Mouse (Mus musculus): ENCODE data around the gene Sesn3. TPM values are rescaled to one million over a fixed set of nuclear protein-coding genes. Genes with fewer than 3 reads are reported as not detected.
A peak's percentile ranks its signal among the peaks of the same experiment; 100 is the strongest.
"Not testable (repeated sequence)": the region's sequence is repeated elsewhere in the genome, so short reads cannot be mapped to it uniquely, and the experiment has no call there.

Sesn3 gene
- polyA plus RNA-seq (2014; fragmentation: Nextera tagmentation; extraction: Ambion mirVana), result 38.6 and 41.2 TPM in 2 replicates

DNA sequence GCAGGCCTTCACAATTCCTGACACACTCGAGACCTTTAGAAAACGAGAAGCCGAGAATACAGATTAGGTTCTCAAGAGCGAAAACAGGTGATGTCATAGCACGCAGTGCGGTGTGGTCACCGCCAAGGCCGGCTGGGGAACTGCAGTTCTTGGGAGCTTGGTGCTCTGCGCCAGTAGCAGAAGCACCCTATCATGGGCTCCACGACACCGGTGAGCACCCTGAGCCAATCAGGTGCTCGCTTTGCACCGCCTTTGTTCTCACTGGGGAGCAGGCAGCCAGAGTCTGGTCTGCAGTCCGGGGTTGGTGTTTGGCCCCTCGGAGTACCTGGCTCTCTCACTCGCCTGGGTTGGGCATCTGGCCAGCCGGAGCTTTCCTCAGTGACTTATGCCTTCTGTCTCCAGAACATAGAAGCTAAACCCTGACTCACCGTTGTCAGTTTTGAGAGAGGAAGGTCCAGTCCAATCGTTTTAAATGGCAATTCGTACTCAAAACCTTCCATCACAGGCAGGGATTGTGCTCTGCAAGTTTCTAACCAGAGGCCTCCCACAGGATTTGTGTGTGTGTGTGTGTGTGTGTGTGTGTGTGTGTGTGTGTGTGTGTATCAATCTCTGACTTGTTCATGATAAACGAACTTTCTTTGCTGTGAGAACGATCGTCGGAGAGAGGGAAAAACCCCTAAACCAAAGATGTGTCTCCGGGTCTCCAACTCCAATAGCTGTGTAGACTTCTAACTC lies at the start of gene Sesn3:
Gene Sesn3, plus strand, starts transcription at position 82 of the 735 bp plus-strand sequence.
- WGBS, result 4% methylated on average over 25 of the region's 25 CpGs
- peak; percentile 47 for ATAC-seq (ENCODE audit: insufficient number of reproducible peaks, insufficient read depth, low FRiP score, low read depth)
- H3K9ac ChIP-seq (replicated peaks; ENCODE audit: low read depth, low read length), result peak within 1 kb of the TSS; percentile 26; the same call in 1 of the 2 replicates
- H3K27me3 ChIP-seq (ENCODE audit: control insufficient read depth, insufficient read depth, low read length), result no peaks in the 10 kb centered on the region
- peak within 1 kb of the TSS; percentile 95 for H3K27ac ChIP-seq (ENCODE audit: low read length)
- no peaks in the 10 kb centered on the region for H3K9me3 ChIP-seq (ENCODE audit: control insufficient read depth, low read depth, low read length)
- H3K4me2 ChIP-seq (replicated peaks; ENCODE audit: low read depth, low read length), result peak within 1 kb of the TSS; percentile 50
- H3K36me3 ChIP-seq (ENCODE audit: control insufficient read depth, insufficient read depth, low read length), result no peaks in the 10 kb centered on the region
- H3K4me1 ChIP-seq (ENCODE audit: control insufficient read depth, insufficient read depth, low read length), result peaks cover 14% of the 10 kb centered on the region; the same call in 1 of the 2 replicates
- peak within 1 kb of the TSS; percentile 84 for H3K4me3 ChIP-seq (ENCODE audit: low read depth, low read length)

GRCm38 (mm10) chr9:14227086-14227485 lies 47.8 kb upstream of the Sesn3 start:
- WGBS, result 82% methylated on average over 2 of the region's 2 CpGs
- not testable (repeated sequence) for H3K27me3 ChIP-seq (ENCODE audit: control insufficient read depth, insufficient read depth, low read length); H3K36me3 ChIP-seq (ENCODE audit: control insufficient read depth, insufficient read depth, low read length); H3K4me1 ChIP-seq (ENCODE audit: control insufficient read depth, insufficient read depth, low read length); H3K27ac ChIP-seq (ENCODE audit: low read length); H3K9ac ChIP-seq (replicated peaks; ENCODE audit: low read depth, low read length); H3K4me3 ChIP-seq (ENCODE audit: low read depth, low read length); H3K4me2 ChIP-seq (replicated peaks; ENCODE audit: low read depth, low read length); ATAC-seq (ENCODE audit: insufficient number of reproducible peaks, insufficient read depth, low FRiP score, low read depth); H3K9me3 ChIP-seq (ENCODE audit: control insufficient read depth, low read depth, low read length)

- Histone ChIP-seq H3K4me3 (ENCODE audit: low read depth, low read length) (no peak overlapping the region), H3K36me3 (ENCODE audit: control insufficient read depth, insufficient read depth, low read length) (no peaks in the 10 kb centered on the region), H3K27ac (ENCODE audit: low read length) (peak overlapping the region; percentile 74), H3K27me3 (ENCODE audit: control insufficient read depth, insufficient read depth, low read length) (no peaks in the 10 kb centered on the region), H3K9me3 (ENCODE audit: control insufficient read depth, low read depth, low read length) (no peaks in the 10 kb centered on the region), H3K4me2 (replicated peaks; ENCODE audit: low read depth, low read length) (no peak overlapping the region), H3K9ac (replicated peaks; ENCODE audit: low read depth, low read length) (no peak overlapping the region), H3K4me1 (ENCODE audit: control insufficient read depth, insufficient read depth, low read length) (peaks cover 11% of the 10 kb centered on the region; the same call in 1 of the 2 replicates)
- peak; percentile 92 for ATAC-seq (ENCODE audit: insufficient number of reproducible peaks, insufficient read depth, low FRiP score, low read depth)
- 32% methylated on average over 7 of the region's 7 CpGs for WGBS
These were observed 41.0 kb upstream of the Sesn3 start for GRCm38 (mm10) chr9:14233702-14234373.

- H3K36me3 ChIP-seq (ENCODE audit: control insufficient read depth, insufficient read depth, low read length), result no peaks in the 10 kb centered on the region
- no peaks in the 10 kb centered on the region for H3K27me3 ChIP-seq (ENCODE audit: control insufficient read depth, insufficient read depth, low read length)
- H3K27ac ChIP-seq (ENCODE audit: low read length), result peak overlapping the region; percentile 55; the same call in 1 of the 2 replicates
- no peak overlapping the region for H3K4me3 ChIP-seq (ENCODE audit: low read depth, low read length)
- no peaks in the 10 kb centered on the region for H3K9me3 ChIP-seq (ENCODE audit: control insufficient read depth, low read depth, low read length)
- WGBS, result 61% methylated on average over 2 of the region's 2 CpGs
- H3K9ac ChIP-seq (replicated peaks; ENCODE audit: low read depth, low read length), result no peak overlapping the region
- H3K4me2 ChIP-seq (replicated peaks; ENCODE audit: low read depth, low read length), result no peak overlapping the region
- ATAC-seq (ENCODE audit: insufficient number of reproducible peaks, insufficient read depth, low FRiP score, low read depth), result peak; percentile 51
- peaks cover 11% of the 10 kb centered on the region; the same call in 1 of the 2 replicates for H3K4me1 ChIP-seq (ENCODE audit: control insufficient read depth, insufficient read depth, low read length)
These were observed 39.6 kb upstream of the Sesn3 start for GRCm38 (mm10) chr9:14235286-14235685.

- not testable (repeated sequence) for H3K4me3 ChIP-seq (ENCODE audit: low read depth, low read length); H3K4me2 ChIP-seq (replicated peaks; ENCODE audit: low read depth, low read length); H3K9ac ChIP-seq (replicated peaks; ENCODE audit: low read depth, low read length); H3K27ac ChIP-seq (ENCODE audit: low read length); ATAC-seq (ENCODE audit: insufficient number of reproducible peaks, insufficient read depth, low FRiP score, low read depth); H3K27me3 ChIP-seq (ENCODE audit: control insufficient read depth, insufficient read depth, low read length); H3K36me3 ChIP-seq (ENCODE audit: control insufficient read depth, insufficient read depth, low read length); H3K9me3 ChIP-seq (ENCODE audit: control insufficient read depth, low read depth, low read length)
- WGBS, result 39% methylated on average over 1 of the region's 1 CpGs
- H3K4me1 ChIP-seq (ENCODE audit: control insufficient read depth, insufficient read depth, low read length), result peaks cover 20% of the 10 kb centered on the region
These were observed 33.9 kb upstream of the Sesn3 start for GRCm38 (mm10) chr9:14241003-14241402.

GRCm38 (mm10) chr9:14242308-14242707 lies 32.6 kb upstream of the Sesn3 start:
- Histone ChIP-seq H3K9ac (replicated peaks; ENCODE audit: low read depth, low read length) (no peak overlapping the region), H3K27me3 (ENCODE audit: control insufficient read depth, insufficient read depth, low read length) (no peaks in the 10 kb centered on the region), H3K9me3 (ENCODE audit: control insufficient read depth, low read depth, low read length) (no peaks in the 10 kb centered on the region), H3K4me3 (ENCODE audit: low read depth, low read length) (no peak overlapping the region), H3K36me3 (ENCODE audit: control insufficient read depth, insufficient read depth, low read length) (no peaks in the 10 kb centered on the region), H3K4me1 (ENCODE audit: control insufficient read depth, insufficient read depth, low read length) (peaks cover 25% of the 10 kb centered on the region), H3K27ac (ENCODE audit: low read length) (no peak overlapping the region), H3K4me2 (replicated peaks; ENCODE audit: low read depth, low read length) (no peak overlapping the region)
- 57% methylated on average over 2 of the region's 2 CpGs for WGBS
- ATAC-seq (ENCODE audit: insufficient number of reproducible peaks, insufficient read depth, low FRiP score, low read depth), result no peak

DNA sequence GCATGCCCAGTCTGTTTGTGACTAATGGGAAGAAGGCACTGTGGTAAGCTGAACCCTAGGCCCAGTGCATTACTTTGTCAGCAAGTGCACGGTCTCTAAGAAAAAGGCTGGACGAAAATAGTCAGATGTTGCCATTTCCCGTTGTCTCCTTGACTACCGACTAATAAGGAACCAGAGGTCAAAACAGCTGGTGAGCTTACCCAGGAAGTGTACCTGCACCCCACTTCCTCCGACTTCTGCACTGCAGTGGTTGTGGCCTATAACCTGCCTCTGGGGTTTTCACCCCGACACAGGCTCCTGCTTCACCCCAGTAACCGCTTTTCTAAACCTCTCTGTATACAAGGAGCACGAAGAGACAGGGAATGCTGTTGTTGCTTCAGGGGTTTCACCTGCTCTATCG lies 30.3 kb upstream of the Sesn3 start:
- WGBS, result 40% methylated on average over 9 of the region's 9 CpGs

GRCm38 (mm10) chr9:14245013-14245586 lies 29.8 kb upstream of the Sesn3 start:
- H3K27me3 ChIP-seq (ENCODE audit: control insufficient read depth, insufficient read depth, low read length), result no peaks in the 10 kb centered on the region
- 37% methylated on average over 7 of the region's 7 CpGs for WGBS
- no peak overlapping the region for H3K9ac ChIP-seq (replicated peaks; ENCODE audit: low read depth, low read length)
- 0 out of 2 replicates have a peak overlapping the region, but pooled peaks have one; percentile 27 for H3K27ac ChIP-seq (ENCODE audit: low read length)
- H3K4me2 ChIP-seq (replicated peaks; ENCODE audit: low read depth, low read length), result no peak overlapping the region
- no peaks in the 10 kb centered on the region for H3K36me3 ChIP-seq (ENCODE audit: control insufficient read depth, insufficient read depth, low read length)
- H3K4me3 ChIP-seq (ENCODE audit: low read depth, low read length), result no peak overlapping the region
- H3K9me3 ChIP-seq (ENCODE audit: control insufficient read depth, low read depth, low read length), result no peaks in the 10 kb centered on the region
- H3K4me1 ChIP-seq (ENCODE audit: control insufficient read depth, insufficient read depth, low read length), result peaks cover 34% of the 10 kb centered on the region
- no peak for ATAC-seq (ENCODE audit: insufficient number of reproducible peaks, insufficient read depth, low FRiP score, low read depth)

More for the DNA sequence above, 30.3 kb upstream of the Sesn3 start:
- no peak for ATAC-seq (ENCODE audit: insufficient number of reproducible peaks, insufficient read depth, low FRiP score, low read depth)
- no peaks in the 10 kb centered on the region for H3K27me3 ChIP-seq (ENCODE audit: control insufficient read depth, insufficient read depth, low read length)
- no peaks in the 10 kb centered on the region for H3K9me3 ChIP-seq (ENCODE audit: control insufficient read depth, low read depth, low read length)
- H3K27ac ChIP-seq (ENCODE audit: low read length), result 0 out of 2 replicates have a peak overlapping the region, but pooled peaks have one; percentile 27
- H3K9ac ChIP-seq (replicated peaks; ENCODE audit: low read depth, low read length), result no peak overlapping the region
- H3K4me2 ChIP-seq (replicated peaks; ENCODE audit: low read depth, low read length), result no peak overlapping the region
- peaks cover 34% of the 10 kb centered on the region for H3K4me1 ChIP-seq (ENCODE audit: control insufficient read depth, insufficient read depth, low read length)
- no peaks in the 10 kb centered on the region for H3K36me3 ChIP-seq (ENCODE audit: control insufficient read depth, insufficient read depth, low read length)
- no peak overlapping the region for H3K4me3 ChIP-seq (ENCODE audit: low read depth, low read length)

Measured in stomach, embryonic 14.5 days (tissue).